Mouse (Mus musculus): ENCODE measurements around the gene B830017H08Rik. TPM values are rescaled to one million over a fixed set of nuclear protein-coding genes. Genes with fewer than 3 reads are reported as not detected.

The B830017H08Rik gene
- polyA plus RNA-seq, 2 experiments = 0.17 to 0.58 TPM

- no peak for TF ChIP-seq POLR2A (IDR thresholded peaks at IDR 0.05; ENCODE audit: borderline replicate concordance, extremely low read depth, insufficient read depth, insufficient read length)
- 86% methylated on average over 2 of the region's 2 CpGs for WGBS
- no peak overlapping the region for H3K4me3 ChIP-seq (replicated peaks; ENCODE audit: low read length)
- no peak for DNase-seq (ENCODE audit: low spot score)
- no peak overlapping the region for H3K27ac ChIP-seq (replicated peaks; ENCODE audit: low read depth, low read length)
- no peaks in the 10 kb centered on the region for H3K27me3 ChIP-seq (ENCODE audit: control insufficient read depth, insufficient read depth, low read length)
- no peaks in the 10 kb centered on the region for H3K4me1 ChIP-seq (ENCODE audit: control insufficient read depth, insufficient read depth, low read length)
- no peak for ATAC-seq (ENCODE audit: low FRiP score, low read depth)
- H3K4me2 ChIP-seq (replicated peaks; ENCODE audit: low read depth, low read length, severe bottlenecking) = no peak overlapping the region
- H3K9me3 ChIP-seq (ENCODE audit: control insufficient read depth, low read length) = no peaks in the 10 kb centered on the region
- H3K9ac ChIP-seq (ENCODE audit: low read depth, low read length, severe bottlenecking) = no peak overlapping the region
- no peaks in the 10 kb centered on the region for H3K36me3 ChIP-seq (ENCODE audit: control insufficient read depth, insufficient read depth, low read length)
These were observed 6.4 kb upstream of the B830017H08Rik start for GRCm38 (mm10) chr16:17826500-17826899.

GRCm38 (mm10) chr16:17828229-17828628, 4.7 kb upstream of the B830017H08Rik start:
- 83% methylated on average over 2 of the region's 2 CpGs for WGBS
- Histone ChIP-seq H3K36me3 (ENCODE audit: control insufficient read depth, insufficient read depth, low read length) (no peaks in the 10 kb centered on the region), H3K27ac (replicated peaks; ENCODE audit: low read depth, low read length) (no peak overlapping the region), H3K4me3 (replicated peaks; ENCODE audit: low read length) (no peak overlapping the region), H3K4me1 (ENCODE audit: control insufficient read depth, insufficient read depth, low read length) (peaks cover 6% of the 10 kb centered on the region), H3K9me3 (ENCODE audit: control insufficient read depth, low read length) (no peaks in the 10 kb centered on the region), H3K4me2 (replicated peaks; ENCODE audit: low read depth, low read length, severe bottlenecking) (no peak overlapping the region), H3K9ac (ENCODE audit: low read depth, low read length, severe bottlenecking) (no peak overlapping the region), H3K27me3 (ENCODE audit: control insufficient read depth, insufficient read depth, low read length) (0 out of 2 replicates have a peak, but pooled peaks cover 7% of the 10 kb centered on the region)
- no peak for DNase-seq (ENCODE audit: low spot score)
- ATAC-seq (ENCODE audit: low FRiP score, low read depth) = no peak
- no peak for TF ChIP-seq POLR2A (IDR thresholded peaks at IDR 0.05; ENCODE audit: borderline replicate concordance, extremely low read depth, insufficient read depth, insufficient read length)

GRCm38 (mm10) chr16:17828867-17829266, 4.1 kb upstream of the B830017H08Rik start:
- DNase-seq (ENCODE audit: low spot score) (no peak), ATAC-seq (ENCODE audit: low FRiP score, low read depth) (no peak)
- H3K4me3 ChIP-seq (replicated peaks; ENCODE audit: low read length) = no peak overlapping the region
- H3K4me1 ChIP-seq (ENCODE audit: control insufficient read depth, insufficient read depth, low read length) = peaks cover 7% of the 10 kb centered on the region
- no peaks in the 10 kb centered on the region for H3K9me3 ChIP-seq (ENCODE audit: control insufficient read depth, low read length)
- no peak for TF ChIP-seq POLR2A (IDR thresholded peaks at IDR 0.05; ENCODE audit: borderline replicate concordance, extremely low read depth, insufficient read depth, insufficient read length)
- H3K36me3 ChIP-seq (ENCODE audit: control insufficient read depth, insufficient read depth, low read length) = no peaks in the 10 kb centered on the region
- no peak overlapping the region for H3K9ac ChIP-seq (ENCODE audit: low read depth, low read length, severe bottlenecking)
- WGBS = 19% methylated on average over 3 of the region's 3 CpGs
- H3K27ac ChIP-seq (replicated peaks; ENCODE audit: low read depth, low read length) = no peak overlapping the region
- no peak overlapping the region for H3K4me2 ChIP-seq (replicated peaks; ENCODE audit: low read depth, low read length, severe bottlenecking)
- 0 out of 2 replicates have a peak, but pooled peaks cover 9% of the 10 kb centered on the region for H3K27me3 ChIP-seq (ENCODE audit: control insufficient read depth, insufficient read depth, low read length)

GRCm38 (mm10) chr16:17830385-17831178, 2.3 kb upstream of the B830017H08Rik start:
- DNase-seq (ENCODE audit: low spot score) (no peak), ATAC-seq (ENCODE audit: low FRiP score, low read depth) (no peak)
- TF ChIP-seq POLR2A (IDR thresholded peaks at IDR 0.05; ENCODE audit: borderline replicate concordance, extremely low read depth, insufficient read depth, insufficient read length) = no peak
- 65% methylated on average over 10 of the region's 10 CpGs for WGBS
- H3K27ac ChIP-seq (replicated peaks; ENCODE audit: low read depth, low read length) = no peak overlapping the region
- peaks cover 7% of the 10 kb centered on the region for H3K4me1 ChIP-seq (ENCODE audit: control insufficient read depth, insufficient read depth, low read length)
- peaks cover 23% of the 10 kb centered on the region for H3K27me3 ChIP-seq (ENCODE audit: control insufficient read depth, insufficient read depth, low read length)
- no peak overlapping the region for H3K4me2 ChIP-seq (replicated peaks; ENCODE audit: low read depth, low read length, severe bottlenecking)
- H3K36me3 ChIP-seq (ENCODE audit: control insufficient read depth, insufficient read depth, low read length) = no peaks in the 10 kb centered on the region
- peak overlapping the region; percentile 31; the same call in 1 of the 2 replicates for H3K9ac ChIP-seq (ENCODE audit: low read depth, low read length, severe bottlenecking)
- H3K9me3 ChIP-seq (ENCODE audit: control insufficient read depth, low read length) = no peaks in the 10 kb centered on the region
- no peak overlapping the region for H3K4me3 ChIP-seq (replicated peaks; ENCODE audit: low read length)

- no peak for TF ChIP-seq POLR2A (IDR thresholded peaks at IDR 0.05; ENCODE audit: borderline replicate concordance, extremely low read depth, insufficient read depth, insufficient read length)
- DNase-seq (ENCODE audit: low spot score) (no peak), ATAC-seq (ENCODE audit: low FRiP score, low read depth) (no peak)
- Histone ChIP-seq H3K9ac (ENCODE audit: low read depth, low read length, severe bottlenecking) (no peak overlapping the region), H3K36me3 (ENCODE audit: control insufficient read depth, insufficient read depth, low read length) (no peaks in the 10 kb centered on the region), H3K4me2 (replicated peaks; ENCODE audit: low read depth, low read length, severe bottlenecking) (no peak overlapping the region), H3K4me3 (replicated peaks; ENCODE audit: low read length) (no peak overlapping the region), H3K9me3 (ENCODE audit: control insufficient read depth, low read length) (no peaks in the 10 kb centered on the region), H3K27ac (replicated peaks; ENCODE audit: low read depth, low read length) (no peak overlapping the region), H3K27me3 (ENCODE audit: control insufficient read depth, insufficient read depth, low read length) (peaks cover 25% of the 10 kb centered on the region), H3K4me1 (ENCODE audit: control insufficient read depth, insufficient read depth, low read length) (peaks cover 7% of the 10 kb centered on the region)
- 19% methylated on average over 11 of the region's 11 CpGs for WGBS
These were observed 1.1 kb upstream of the B830017H08Rik start for GRCm38 (mm10) chr16:17831781-17832180.

Measured in limb, embryonic 14.5 days (tissue).